Mouse (Mus musculus): ENCODE data around the gene Slc4a1.

Gene Slc4a1

GRCm38 (mm10) chr11:102350981-102351523 lies 15.0 kb downstream of the Slc4a1 start:
- DNase-seq (ENCODE audit: low read depth, low spot score), result no peak

GRCm38 (mm10) chr11:102350416-102350815 lies 15.6 kb downstream of the Slc4a1 start:
- no peak for DNase-seq (ENCODE audit: low read depth, low spot score)

GRCm38 (mm10) chr11:102349189-102349954 lies 16.6 kb downstream of the Slc4a1 start:
- no peak for DNase-seq (ENCODE audit: low read depth, low spot score)

- DNase-seq (ENCODE audit: low read depth, low spot score), result no peak
Measured at GRCm38 (mm10) chr11:102348771-102349170, 17.2 kb downstream of the Slc4a1 start.

- DNase-seq (ENCODE audit: low read depth, low spot score), result no peak
Measured at GRCm38 (mm10) chr11:102348101-102348585, 17.9 kb downstream of the Slc4a1 start.

- DNase-seq (ENCODE audit: low read depth, low spot score), result no peak
Measured at GRCm38 (mm10) chr11:102347683-102348082, 18.3 kb downstream of the Slc4a1 start.

GRCm38 (mm10) chr11:102346926-102347325 lies 19.1 kb downstream of the Slc4a1 start:
- DNase-seq (ENCODE audit: low read depth, low spot score), result no peak

- DNase-seq (ENCODE audit: low read depth, low spot score), result no peak
Measured at GRCm38 (mm10) chr11:102344458-102344857, 21.5 kb downstream of the Slc4a1 start.

- DNase-seq (ENCODE audit: low read depth, low spot score), result no peak
Measured at GRCm38 (mm10) chr11:102342742-102343141, 23.3 kb downstream of the Slc4a1 start.

GRCm38 (mm10) chr11:102341101-102341500 lies 24.9 kb downstream of the Slc4a1 start:
- DNase-seq (ENCODE audit: low read depth, low spot score), result no peak

- no peak for DNase-seq (ENCODE audit: low read depth, low spot score)
Measured at GRCm38 (mm10) chr11:102339624-102340023, 26.4 kb downstream of the Slc4a1 start.

GRCm38 (mm10) chr11:102339195-102339594 lies 26.8 kb downstream of the Slc4a1 start:
- DNase-seq (ENCODE audit: low read depth, low spot score), result no peak

- DNase-seq (ENCODE audit: low read depth, low spot score), result no peak
Measured at GRCm38 (mm10) chr11:102338561-102338960, 27.4 kb downstream of the Slc4a1 start.

GRCm38 (mm10) chr11:102337921-102338320 lies 28.1 kb downstream of the Slc4a1 start:
- no peak for DNase-seq (ENCODE audit: low read depth, low spot score)

GRCm38 (mm10) chr11:102336191-102336590 lies 29.8 kb downstream of the Slc4a1 start:
- no peak for DNase-seq (ENCODE audit: low read depth, low spot score)

GRCm38 (mm10) chr11:102334973-102335700 lies 30.9 kb downstream of the Slc4a1 start:
- no peak for DNase-seq (ENCODE audit: low read depth, low spot score)

GRCm38 (mm10) chr11:102334010-102334409 lies 32.0 kb downstream of the Slc4a1 start:
- no peak for DNase-seq (ENCODE audit: low read depth, low spot score)

- DNase-seq (ENCODE audit: low read depth, low spot score), result no peak
Measured at GRCm38 (mm10) chr11:102333061-102333460, 32.9 kb downstream of the Slc4a1 start.

GRCm38 (mm10) chr11:102331806-102332205 lies 34.2 kb downstream of the Slc4a1 start:
- DNase-seq (ENCODE audit: low read depth, low spot score), result no peak

- no peak for DNase-seq (ENCODE audit: low read depth, low spot score)
Measured at GRCm38 (mm10) chr11:102330039-102330438, 36.0 kb downstream of the Slc4a1 start.

GRCm38 (mm10) chr11:102329518-102329917 lies 36.5 kb downstream of the Slc4a1 start:
- no peak for DNase-seq (ENCODE audit: low read depth, low spot score)

- DNase-seq (ENCODE audit: low read depth, low spot score), result no peak
Measured at GRCm38 (mm10) chr11:102327839-102328238, 38.2 kb downstream of the Slc4a1 start.

Measured in forelimb bud, embryonic 11.5 days (tissue).